Mouse (Mus musculus) forebrain, embryonic 15.5 days (tissue): ENCODE results near the gene H60b. TPM values are rescaled to one million over a fixed set of nuclear protein-coding genes. Genes with fewer than 3 reads are reported as not detected.
"Not testable (repeated sequence)": the region's sequence is repeated elsewhere in the genome, so short reads cannot be mapped to it uniquely, and the experiment has no call there.

Experiments used
- ATAC-seq: fragments of 200-750 bp; cut with Nextera tagmentation; replicated peaks from 2 replicates; pipeline ENCODE4 v1.8.0; 2017; ENCODE audit warnings: mild to moderate bottlenecking, moderate TSS enrichment, moderate library complexity
- H3K27ac ChIP-seq: fragments of 300-500 bp; sonication (generic); replicated peaks from 2 replicates; pipeline ENCODE4 v1.5.1; 2015; ENCODE audit warnings: mild to moderate bottlenecking, inconsistent platforms
- H3K27me3 ChIP-seq: fragments of 300-500 bp; sonication (generic); 2 replicates; pipeline ENCODE4 v1.6.1; 2015; ENCODE audit warnings: inconsistent platforms
- H3K36me3 ChIP-seq: fragments of 300-500 bp; sonication (generic); 2 replicates; pipeline ENCODE4 v1.6.1; 2015; ENCODE audit warnings: mild to moderate bottlenecking, inconsistent platforms
- H3K4me1 ChIP-seq: fragments of 300-500 bp; sonication (generic); 2 replicates; pipeline ENCODE4 v1.6.1; 2015; ENCODE audit warnings: inconsistent platforms
- H3K4me2 ChIP-seq: fragments of 300-500 bp; sonication (generic); replicated peaks from 2 replicates; pipeline ENCODE4 v1.6.1; 2015; ENCODE audit warnings: mild to moderate bottlenecking, inconsistent platforms
- H3K4me3 ChIP-seq: fragments of 300-500 bp; sonication (generic); 2 replicates; pipeline ENCODE4 v1.5.1; 2015; ENCODE audit warnings: mild to moderate bottlenecking, inconsistent platforms
- H3K9ac ChIP-seq: fragments of 300-500 bp; sonication (generic); replicated peaks from 2 replicates; pipeline ENCODE4 v1.6.1; 2015; ENCODE audit warnings: mild to moderate bottlenecking, inconsistent platforms
- H3K9me3 ChIP-seq: fragments of 300-500 bp; sonication (generic); 2 replicates; pipeline ENCODE4 v1.6.1; 2016; ENCODE audit warnings: inconsistent platforms
- WGBS: fragments of 180-500 bp; shearing (Covaris S2); methylation state at CpG from one replicate; pipeline ENCODE4 v1.1.7; 2015; ENCODE audit warnings: mixed read lengths; 5-methylcytosine and 5-hydroxymethylcytosine counted together
- polyA plus RNA-seq: library from polyadenylated mRNA; unstranded; fragments of >200 nt; fragmentation: Nextera tagmentation; extraction: Ambion mirVana; gene quantifications from 2 replicates; pipeline ENCODE4 v1.2.1, GENCODE M21; 2015

H60b gene
- polyA plus RNA-seq, 1 experiment from 2014 or later: 0.28 TPM

DNA sequence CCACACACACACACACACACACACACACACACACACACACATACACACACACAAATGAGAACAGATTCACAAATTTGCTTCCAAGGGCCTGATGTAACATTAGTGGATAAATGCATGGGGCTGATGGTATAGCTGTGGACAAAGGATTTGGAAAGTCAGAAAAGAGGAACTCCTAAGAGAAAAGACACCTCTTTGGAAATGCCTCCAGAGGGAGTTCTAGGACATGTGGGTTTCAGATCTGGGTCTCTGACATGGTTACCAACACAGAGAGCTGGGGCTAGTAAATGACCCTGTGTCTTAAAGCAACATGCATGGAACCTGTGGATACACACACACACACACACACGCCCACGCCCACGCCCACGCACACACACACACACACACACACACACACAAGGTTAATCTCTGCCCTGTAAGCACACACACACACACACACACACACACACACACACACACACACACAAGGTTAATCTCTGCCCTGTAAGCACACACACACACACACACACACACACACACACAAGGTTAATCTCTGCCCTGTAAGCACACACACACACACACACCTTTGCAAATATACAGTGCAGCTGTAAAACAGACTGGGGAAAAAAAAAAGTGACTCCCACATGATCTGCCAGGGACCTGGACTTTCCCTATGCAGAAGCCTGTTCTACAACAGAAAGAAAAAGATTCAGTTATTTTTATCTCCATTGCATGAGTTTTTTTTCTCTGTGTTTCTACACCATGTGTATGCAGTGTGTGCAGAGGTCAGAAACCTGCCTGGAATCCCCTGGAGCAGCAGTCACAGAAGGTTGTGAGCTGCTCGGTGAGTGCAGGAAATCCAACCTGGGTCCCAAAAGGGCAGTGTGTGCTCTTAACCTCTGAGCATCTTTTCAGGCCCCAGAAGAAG lies 14.3 kb downstream of the H60b start:
- H3K4me1 ChIP-seq, H3K4me3 ChIP-seq, H3K9ac ChIP-seq, H3K9me3 ChIP-seq, H3K27ac ChIP-seq, H3K4me2 ChIP-seq, H3K36me3 ChIP-seq, H3K27me3 ChIP-seq: not testable (repeated sequence)
- 72% methylated on average over 4 of the region's 5 CpGs for WGBS
- ATAC-seq: peak; percentile 11; the same call in 1 of the 2 replicates

- not testable (repeated sequence) for H3K36me3 ChIP-seq, H3K9ac ChIP-seq, H3K9me3 ChIP-seq, H3K27me3 ChIP-seq, H3K4me1 ChIP-seq, H3K4me3 ChIP-seq, H3K27ac ChIP-seq, H3K4me2 ChIP-seq
- WGBS: 16% methylated on average over 11 of the region's 17 CpGs
- peak; percentile 77 for ATAC-seq
These were observed 15.2 kb downstream of the H60b start for GRCm38 (mm10) chr10:22173335-22174189.

GRCm38 (mm10) chr10:22174190-22174487 lies 15.8 kb downstream of the H60b start:
- not testable (repeated sequence) for H3K4me2 ChIP-seq, H3K4me3 ChIP-seq, H3K27ac ChIP-seq, H3K27me3 ChIP-seq, ATAC-seq, H3K9ac ChIP-seq, H3K4me1 ChIP-seq, H3K36me3 ChIP-seq, H3K9me3 ChIP-seq
- 75% methylated on average over 2 of the region's 2 CpGs for WGBS

DNA sequence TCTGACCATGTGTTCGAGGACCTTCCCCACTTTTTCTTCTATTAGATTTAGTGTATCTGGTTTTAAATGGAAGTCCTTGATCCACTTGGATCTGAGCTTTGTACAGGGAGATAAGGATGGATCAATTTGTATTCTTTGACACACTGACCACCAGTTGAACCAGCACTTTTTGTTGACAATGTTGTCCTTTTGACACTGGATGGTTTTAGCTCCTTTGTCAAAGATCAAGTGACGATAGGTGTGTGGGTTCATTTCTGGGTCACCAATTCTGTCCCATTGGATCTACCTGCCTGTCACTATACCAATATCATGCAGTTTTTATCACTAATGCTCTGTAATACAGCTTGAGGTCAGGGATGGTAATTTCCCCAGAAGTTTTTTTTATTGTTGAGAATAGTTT lies 18.1 kb downstream of the H60b start:
- not testable (repeated sequence) for H3K4me2 ChIP-seq, H3K27ac ChIP-seq, H3K27me3 ChIP-seq, H3K9me3 ChIP-seq, ATAC-seq, H3K9ac ChIP-seq, H3K36me3 ChIP-seq, H3K4me1 ChIP-seq, H3K4me3 ChIP-seq
- WGBS: 94% methylated on average over 2 of the region's 2 CpGs

DNA sequence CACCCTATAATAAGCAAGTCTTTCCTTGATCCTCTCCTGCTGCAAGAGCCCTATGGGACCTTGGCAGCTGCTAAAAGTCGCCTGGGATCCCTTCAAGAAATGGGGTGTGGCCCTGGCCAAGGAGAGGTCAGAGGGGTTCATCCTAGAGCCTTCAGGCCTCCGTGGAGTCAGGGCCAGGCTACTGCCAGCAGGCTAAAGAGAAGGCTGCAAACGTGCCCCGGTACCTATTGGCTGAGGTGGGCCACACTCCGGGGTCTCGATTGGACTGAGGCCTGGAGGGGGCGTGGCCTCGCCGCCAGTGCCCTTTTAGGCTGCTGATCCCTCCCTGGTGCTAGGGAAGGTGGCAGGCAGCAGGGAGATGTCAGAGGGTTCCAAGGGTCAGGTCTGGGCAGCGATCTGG lies 32.6 kb downstream of the H60b start:
- not testable (repeated sequence) for H3K9ac ChIP-seq, H3K27me3 ChIP-seq, H3K4me2 ChIP-seq, H3K4me3 ChIP-seq, H3K9me3 ChIP-seq, H3K27ac ChIP-seq, H3K4me1 ChIP-seq, H3K36me3 ChIP-seq
- peak; percentile 64 for ATAC-seq
- WGBS: under 1% methylated on average over 10 of the region's 10 CpGs

GRCm38 (mm10) chr10:22201352-22201751 lies 43.0 kb downstream of the H60b start:
- H3K27ac ChIP-seq, ATAC-seq, H3K4me1 ChIP-seq, H3K27me3 ChIP-seq, H3K9me3 ChIP-seq, H3K36me3 ChIP-seq, H3K9ac ChIP-seq, H3K4me3 ChIP-seq, H3K4me2 ChIP-seq: not testable (repeated sequence)
- 100% methylated on average over 2 of the region's 3 CpGs for WGBS

GRCm38 (mm10) chr10:22202784-22203583 lies 44.6 kb downstream of the H60b start:
- H3K4me1 ChIP-seq, H3K27me3 ChIP-seq, H3K4me3 ChIP-seq, H3K9me3 ChIP-seq, H3K36me3 ChIP-seq, H3K27ac ChIP-seq, H3K4me2 ChIP-seq, H3K9ac ChIP-seq: not testable (repeated sequence)
- no CpG with 5 or more reads among the region's 2 CpGs for WGBS
- ATAC-seq: peak; percentile 92

- H3K4me1 ChIP-seq, H3K9me3 ChIP-seq, H3K9ac ChIP-seq, H3K27me3 ChIP-seq, ATAC-seq, H3K27ac ChIP-seq, H3K4me3 ChIP-seq, H3K36me3 ChIP-seq, H3K4me2 ChIP-seq: not testable (repeated sequence)
- 46% methylated on average over 1 of the region's 1 CpGs for WGBS
These were observed 48.1 kb downstream of the H60b start for GRCm38 (mm10) chr10:22206443-22206842.

DNA sequence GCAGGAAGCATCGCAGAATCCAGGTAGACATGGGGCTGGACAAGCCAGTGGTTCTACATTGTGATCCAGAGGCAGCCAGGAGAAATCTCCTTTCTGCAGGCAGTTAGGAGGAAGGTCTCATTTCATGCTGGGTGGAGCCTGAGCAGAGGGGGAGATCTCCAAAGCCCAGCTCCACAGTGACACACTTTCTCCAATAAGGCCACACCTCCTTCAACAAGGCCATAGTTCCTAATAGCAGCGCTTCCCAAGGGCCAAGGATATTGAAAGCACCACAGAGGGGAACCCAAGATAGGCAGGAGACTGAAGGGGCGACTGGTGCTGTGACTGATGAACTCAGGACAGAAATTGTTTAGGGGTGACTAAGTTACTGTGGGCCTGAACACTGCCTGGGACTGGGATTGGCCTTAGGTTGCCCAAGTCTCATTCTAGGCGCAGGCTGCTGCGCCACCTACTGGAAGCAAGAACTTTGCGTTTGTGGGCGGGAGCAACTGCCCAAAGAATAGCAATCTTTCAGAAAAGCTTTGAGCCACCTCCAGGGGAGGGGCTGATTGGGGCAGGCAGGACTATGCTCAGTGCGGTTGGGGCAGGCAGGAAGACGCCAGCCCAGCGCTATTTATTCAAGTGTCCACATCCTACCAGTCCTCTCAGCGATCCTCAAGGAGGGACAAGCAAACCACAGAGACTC lies 53.8 kb downstream of the H60b start:
- not testable (repeated sequence) for H3K27ac ChIP-seq, H3K36me3 ChIP-seq, H3K4me2 ChIP-seq, H3K4me3 ChIP-seq, H3K9me3 ChIP-seq, H3K27me3 ChIP-seq, H3K9ac ChIP-seq, H3K4me1 ChIP-seq
- 2% methylated on average over 8 of the region's 11 CpGs for WGBS
- peak; percentile 74; the same call in 1 of the 2 replicates for ATAC-seq

GRCm38 (mm10) chr10:22223474-22224349 lies 65.3 kb downstream of the H60b start:
- ATAC-seq: peak; percentile 89
- H3K27ac ChIP-seq, H3K9ac ChIP-seq, H3K9me3 ChIP-seq, H3K4me2 ChIP-seq, H3K4me1 ChIP-seq, H3K36me3 ChIP-seq, H3K27me3 ChIP-seq, H3K4me3 ChIP-seq: not testable (repeated sequence)
- no CpG with 5 or more reads among the region's 7 CpGs for WGBS

DNA sequence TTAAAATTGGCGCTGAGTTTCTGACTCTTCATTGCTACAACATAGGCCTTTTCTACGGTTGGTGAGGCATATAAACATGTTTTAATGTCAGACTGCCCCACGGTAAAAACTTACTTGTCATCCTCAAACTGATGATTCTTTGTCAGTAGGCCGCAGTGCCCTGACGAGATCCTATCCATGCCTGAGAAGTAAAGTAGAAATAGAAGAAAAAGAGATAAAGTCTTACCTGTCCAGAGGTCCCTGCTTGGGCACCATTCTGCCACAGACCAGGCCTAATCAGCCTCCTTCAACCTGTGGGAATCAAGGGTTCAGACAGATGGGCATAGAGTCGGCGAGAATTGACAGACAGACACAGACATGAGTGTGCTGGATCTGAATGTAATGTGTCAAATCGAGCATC lies 106.7 kb downstream of the H60b start:
- Histone ChIP-seq H3K9me3 (peaks cover 7% of the 10 kb centered on the region; the same call in 1 of the 2 replicates), H3K4me3 (no peak overlapping the region), H3K9ac (no peak overlapping the region), H3K27me3 (no peaks in the 10 kb centered on the region), H3K4me1 (no peaks in the 10 kb centered on the region), H3K4me2 (no peak overlapping the region), H3K27ac (no peak overlapping the region), H3K36me3 (no peaks in the 10 kb centered on the region)
- no peak for ATAC-seq
- WGBS: 92% methylated on average over 8 of the region's 8 CpGs
